Mouse (Mus musculus) right cerebral cortex, postnatal 25 days (tissue): ENCODE measurements around the gene Rufy3.
"Not testable (repeated sequence)": the region's sequence is repeated elsewhere in the genome, so short reads cannot be mapped to it uniquely, and the experiment has no call there.

ENCODE experiments used
- DNase-seq: peaks from one replicate; pipeline ENCODE4 v3.0.0; 2022

The Rufy3 gene

GRCm38 (mm10) chr5:88564501-88565147 is at the start of gene Rufy3:
Gene Rufy3 (plus strand): TSS chr5:88565040.
- DNase-seq: peak; percentile 81

- no peak for DNase-seq
Measured at GRCm38 (mm10) chr5:88519232-88519631, 45.6 kb upstream of the Rufy3 start.

- no peak for DNase-seq
Measured at GRCm38 (mm10) chr5:88527657-88528056, 37.2 kb upstream of the Rufy3 start, which contains the start of gene Jchain. Gene Jchain (minus strand): TSS chr5:88527891.

- DNase-seq: no peak
Measured at GRCm38 (mm10) chr5:88530908-88531307, 33.9 kb upstream of the Rufy3 start.

- DNase-seq: no peak
Measured at GRCm38 (mm10) chr5:88534697-88535096, 30.1 kb upstream of the Rufy3 start.

- no peak for DNase-seq
Measured at GRCm38 (mm10) chr5:88540845-88541244, 24.0 kb upstream of the Rufy3 start.

- DNase-seq: no peak
Measured at GRCm38 (mm10) chr5:88542651-88543282, 22.1 kb upstream of the Rufy3 start.

GRCm38 (mm10) chr5:88544411-88544810 is 20.4 kb upstream of the Rufy3 start:
- DNase-seq: not testable (repeated sequence)

GRCm38 (mm10) chr5:88545536-88545935 is 19.3 kb upstream of the Rufy3 start:
- no peak for DNase-seq

- no peak for DNase-seq
Measured at GRCm38 (mm10) chr5:88553271-88554085, 11.4 kb upstream of the Rufy3 start.

- DNase-seq: peak; percentile 89
Measured at GRCm38 (mm10) chr5:88554086-88554886, 10.6 kb upstream of the Rufy3 start, which contains the start of gene Utp3. Gene Utp3 (plus strand): TSS chr5:88554462.

- no peak for DNase-seq
Measured at GRCm38 (mm10) chr5:88558991-88559390, 5.8 kb upstream of the Rufy3 start.

GRCm38 (mm10) chr5:88561080-88561814 is 3.6 kb upstream of the Rufy3 start:
- no peak for DNase-seq

GRCm38 (mm10) chr5:88562863-88563780 is 1.7 kb upstream of the Rufy3 start:
- DNase-seq: no peak

- DNase-seq: peak; percentile 74
Measured at GRCm38 (mm10) chr5:88565148-88566033, 551 bp downstream of the Rufy3 start.

GRCm38 (mm10) chr5:88566034-88566841 is 1.4 kb downstream of the Rufy3 start:
- DNase-seq: no peak

- DNase-seq: no peak
Measured at GRCm38 (mm10) chr5:88569541-88569940, 4.7 kb downstream of the Rufy3 start.

- no peak for DNase-seq
Measured at GRCm38 (mm10) chr5:88574829-88575228, 10.0 kb downstream of the Rufy3 start.
